Mouse (Mus musculus) T-cell, adult 2 months (primary cell): ENCODE data around the gene Ankrd13d.

ENCODE experiments used
- DNase-seq: peaks from one replicate; pipeline ENCODE4 v3.0.0; 2022; ENCODE audit warnings: low spot score

Gene Ankrd13d

GRCm38 (mm10) chr19:4301735-4302651 lies 19.1 kb upstream of the Ankrd13d start:
- DNase-seq: peak; percentile 80

GRCm38 (mm10) chr19:4300852-4301734 lies 18.2 kb upstream of the Ankrd13d start:
- DNase-seq: no peak

- peak; percentile 91 for DNase-seq
Observed at GRCm38 (mm10) chr19:4300271-4300704, 17.4 kb upstream of the Ankrd13d start.

GRCm38 (mm10) chr19:4299574-4300270 lies 16.8 kb upstream of the Ankrd13d start:
- peak; percentile 70 for DNase-seq

DNA sequence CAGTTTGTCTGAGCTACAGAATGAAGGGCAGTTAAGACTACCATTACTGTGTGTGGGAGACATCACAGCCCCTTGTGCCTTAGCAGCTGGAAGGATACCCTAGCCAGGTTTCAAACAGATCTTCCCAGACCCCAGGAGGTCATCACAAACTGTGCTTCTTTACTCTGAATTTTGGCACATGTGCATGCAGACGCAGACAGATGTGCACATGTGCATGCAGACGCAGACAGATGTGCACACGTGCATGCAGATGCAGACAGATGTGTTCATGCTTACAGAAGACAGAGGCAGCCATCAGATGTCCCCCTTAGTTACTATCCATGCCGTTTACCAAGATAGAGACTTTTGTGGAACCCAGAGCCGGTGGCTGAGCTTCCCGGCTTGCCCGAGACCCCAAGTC lies 16.2 kb upstream of the Ankrd13d start:
- DNase-seq: no peak

DNA sequence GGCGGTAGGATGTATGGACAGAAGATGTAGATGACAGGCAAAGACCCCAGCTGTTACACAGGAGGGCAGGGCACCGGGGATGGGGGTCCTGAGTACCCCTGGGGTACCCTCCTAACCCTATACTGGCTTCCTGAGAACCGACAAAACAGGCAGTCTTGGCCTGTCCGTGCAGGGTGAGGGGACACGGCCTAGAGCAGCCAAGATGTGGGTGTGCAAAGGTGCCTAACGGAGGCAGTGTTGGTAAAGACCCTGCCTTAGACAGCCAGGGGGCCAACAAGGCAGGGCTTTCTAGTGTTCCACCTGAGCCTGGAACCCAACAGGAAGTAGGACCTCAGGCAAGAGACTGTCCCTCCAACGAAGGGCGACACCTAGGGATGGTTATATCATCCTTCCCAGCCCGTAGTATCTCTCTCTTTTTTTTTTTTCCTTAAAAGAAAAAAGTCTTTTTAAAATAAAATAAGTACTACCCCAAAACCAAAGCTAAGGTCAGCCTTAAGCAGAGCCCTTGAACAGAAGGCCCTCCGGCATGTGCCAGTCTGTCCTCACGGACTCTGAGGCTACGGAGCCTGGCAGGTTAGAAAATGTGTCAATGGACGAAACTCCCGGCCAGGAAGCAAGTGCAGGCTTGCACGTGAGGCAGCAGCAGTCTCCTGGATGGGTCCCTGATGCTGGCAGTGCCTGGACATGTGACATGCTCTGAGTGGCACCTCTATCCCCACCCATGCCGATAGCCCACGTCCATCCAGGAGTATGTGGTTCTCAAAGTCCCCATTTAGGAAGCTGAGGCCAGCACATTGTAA lies 15.6 kb upstream of the Ankrd13d start:
- DNase-seq: no peak

DNA sequence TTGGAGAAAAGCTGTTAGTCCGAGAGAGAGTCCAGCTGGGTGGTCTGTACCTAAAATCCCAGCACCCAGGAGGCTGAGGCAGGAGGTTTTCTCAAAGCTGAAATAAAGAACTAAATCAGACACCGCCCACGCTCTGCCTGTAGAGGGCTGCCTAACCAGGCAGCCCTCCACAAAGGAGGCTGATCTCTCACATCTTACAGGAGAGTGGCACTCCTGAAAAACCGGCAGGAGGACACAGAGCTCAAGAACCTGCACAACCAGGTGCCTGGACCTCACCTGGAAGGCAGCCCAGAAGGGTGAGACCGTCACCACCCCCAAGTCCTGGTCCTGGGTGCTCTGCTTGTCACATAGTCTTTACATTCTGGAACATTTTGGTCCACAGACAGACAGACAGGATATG lies 14.9 kb upstream of the Ankrd13d start:
- peak; percentile 37 for DNase-seq

GRCm38 (mm10) chr19:4296611-4297010 lies 13.7 kb upstream of the Ankrd13d start:
- no peak for DNase-seq

DNA sequence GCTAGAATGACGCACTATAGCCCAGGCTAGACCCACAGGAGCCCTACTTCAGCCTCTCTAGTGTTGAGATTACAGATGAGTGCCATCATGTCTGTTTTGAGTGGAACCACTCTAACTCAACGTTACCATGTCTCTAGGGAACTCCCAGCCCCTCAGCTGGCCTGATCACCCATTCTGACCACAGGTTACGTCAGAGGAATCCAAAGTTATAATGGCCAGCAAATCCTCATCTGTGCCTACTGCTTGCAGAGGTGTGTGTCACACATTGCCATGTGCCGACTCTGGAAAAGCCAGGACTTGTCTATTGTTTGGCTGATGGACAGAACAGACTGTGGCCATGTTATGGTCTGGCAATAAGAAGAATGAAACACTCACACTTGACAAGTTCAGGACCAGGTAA lies 12.5 kb upstream of the Ankrd13d start:
- DNase-seq: no peak

- DNase-seq: peak; percentile 88
Observed at GRCm38 (mm10) chr19:4294381-4295097, 11.6 kb upstream of the Ankrd13d start.

GRCm38 (mm10) chr19:4291161-4291560 lies 8.2 kb upstream of the Ankrd13d start:
- DNase-seq: no peak

- no peak for DNase-seq
Observed at GRCm38 (mm10) chr19:4290749-4291148, 7.8 kb upstream of the Ankrd13d start.

DNA sequence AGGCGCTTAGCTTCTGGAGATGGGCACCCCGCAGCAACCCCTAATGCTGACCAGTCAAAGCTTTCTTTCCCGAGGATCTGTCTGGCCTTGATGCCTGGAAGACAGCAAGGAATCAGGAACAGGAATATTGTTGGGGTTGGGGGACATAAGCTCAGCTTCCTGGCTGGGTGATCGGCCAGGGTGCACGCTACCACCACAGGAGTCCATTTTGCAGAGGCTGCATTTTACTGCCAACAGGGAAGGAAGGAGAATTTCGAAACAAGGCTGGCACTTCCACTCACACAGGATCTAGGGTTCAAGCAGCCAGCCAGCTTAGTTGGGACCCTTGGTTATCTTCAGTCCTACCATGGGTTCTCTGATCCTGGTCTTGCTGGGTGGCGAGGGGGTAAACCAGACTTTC lies 716 bp upstream of the Ankrd13d start:
- no peak for DNase-seq

DNA sequence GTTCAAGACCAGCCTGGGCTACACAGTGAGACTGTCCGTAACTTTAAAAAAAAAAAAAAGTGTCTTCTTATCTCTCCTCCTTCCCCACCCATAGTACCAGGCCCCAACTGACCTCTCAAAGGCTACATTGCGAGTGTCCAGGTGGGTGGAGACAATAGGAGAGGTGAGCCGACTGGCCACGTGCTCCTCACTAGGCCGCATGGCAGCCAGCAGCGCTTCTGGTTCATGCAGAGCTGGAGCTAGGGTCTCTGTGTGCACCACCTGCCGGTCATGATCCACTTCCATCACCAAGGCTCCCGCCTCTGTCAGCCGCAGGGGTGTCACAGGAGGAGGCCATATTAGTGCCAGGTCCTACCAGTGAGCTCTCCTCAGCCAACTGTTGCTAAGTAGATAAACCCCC lies 2.5 kb downstream of the Ankrd13d start:
- no peak for DNase-seq

DNA sequence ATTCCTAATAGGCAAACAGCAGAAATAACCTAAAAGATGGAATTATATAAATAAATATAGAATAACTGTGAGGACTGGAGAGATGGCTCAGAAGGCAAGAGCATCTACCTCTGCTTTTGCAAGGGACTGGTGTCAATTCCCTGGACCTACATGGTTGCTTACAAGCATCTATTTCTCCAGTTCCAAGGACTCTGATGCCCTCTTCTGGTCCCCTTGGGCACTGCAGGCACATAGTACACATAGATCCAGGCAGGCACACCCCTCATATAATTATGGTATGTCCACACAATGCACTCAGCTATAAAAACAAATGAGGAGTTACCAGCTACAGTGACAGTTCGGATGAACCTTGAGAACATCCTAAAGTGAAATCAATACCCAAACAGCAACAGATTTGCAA lies 3.5 kb downstream of the Ankrd13d start:
- peak; percentile 44 for DNase-seq

DNA sequence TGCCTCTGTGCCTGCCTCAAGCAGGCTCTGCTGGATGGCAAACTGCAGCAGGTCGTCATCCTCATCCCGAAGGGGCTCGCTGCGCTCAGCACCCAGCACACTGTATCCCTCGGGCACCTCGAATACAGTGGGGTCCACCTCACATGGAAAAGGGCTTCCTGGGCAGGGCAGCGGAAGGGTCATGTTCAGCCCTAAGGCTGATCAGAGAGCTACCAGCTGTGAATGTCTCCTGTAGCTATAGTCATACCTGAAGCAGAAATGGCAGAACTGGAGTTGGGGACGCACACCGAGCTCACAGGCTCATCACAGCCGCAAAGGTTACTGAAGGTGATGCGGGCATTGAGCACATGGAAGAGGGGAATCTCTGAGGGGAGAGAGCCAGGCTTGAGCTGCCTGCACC lies 12.0 kb downstream of the Ankrd13d start:
- DNase-seq: no peak

- DNase-seq: no peak
Observed at GRCm38 (mm10) chr19:4270187-4270586, 12.8 kb downstream of the Ankrd13d start.

DNA sequence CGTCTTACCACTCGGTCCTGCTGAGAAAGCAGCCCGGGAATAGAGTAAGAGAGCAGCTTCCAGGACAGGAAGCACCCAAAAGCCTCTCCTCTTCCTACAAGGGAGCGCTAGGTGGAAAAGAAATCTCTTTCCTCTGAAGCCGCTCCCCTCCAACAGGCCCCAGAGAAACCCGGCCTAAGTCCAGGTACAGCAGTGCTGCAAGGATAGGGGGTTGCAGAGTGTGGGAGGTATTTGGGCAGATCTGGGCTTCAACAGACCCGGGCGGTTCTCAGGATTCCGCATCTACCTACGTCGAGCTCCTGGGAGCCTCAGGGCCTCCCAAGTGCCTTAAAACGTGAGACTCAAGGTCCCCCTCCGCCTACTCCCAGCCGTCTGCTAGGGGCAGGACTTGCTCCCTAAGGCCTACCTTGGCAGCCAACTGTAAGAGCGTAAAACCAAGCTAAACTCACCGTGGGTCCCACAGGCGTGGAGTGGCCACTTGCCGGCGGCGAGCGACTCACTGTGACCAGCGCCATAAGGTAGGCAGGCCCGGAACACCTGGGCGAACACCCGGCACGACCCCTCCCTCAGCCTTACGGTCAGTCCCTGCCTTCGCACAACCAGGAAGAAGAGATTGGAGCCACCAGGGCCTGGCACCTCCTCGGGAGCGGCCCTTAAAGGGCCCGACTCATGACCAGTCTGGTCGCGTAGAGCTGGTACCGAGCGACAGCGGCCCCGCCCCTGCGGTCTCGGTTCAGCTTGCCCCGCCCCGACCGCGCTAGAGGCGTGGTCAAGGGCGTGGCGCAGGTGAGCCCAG lies 14.2 kb downstream of the Ankrd13d start, which contains the start of gene Ssh3:
Ssh3 (minus strand) TSS at position 615 of the 796 bp plus-strand sequence.
- DNase-seq: peak; percentile 63

DNA sequence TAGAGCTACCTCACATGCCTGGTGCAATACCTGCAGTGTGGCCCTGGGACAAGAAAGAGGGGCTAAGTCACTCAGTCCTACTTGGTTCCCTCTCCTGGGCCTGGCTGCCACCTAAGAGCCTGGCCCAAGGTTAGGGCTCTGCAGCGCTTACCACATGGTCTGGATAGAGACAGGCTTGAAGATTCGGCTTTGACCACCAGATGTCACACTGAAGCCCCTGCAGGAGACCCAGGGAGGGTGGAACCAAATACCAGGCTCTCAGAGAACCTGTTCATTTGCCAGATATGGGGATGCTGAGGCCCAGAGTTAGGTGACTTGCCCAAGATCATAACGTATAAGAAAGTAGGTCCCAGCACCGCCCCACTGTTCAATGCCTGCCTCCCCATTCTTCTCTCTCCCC lies 17.0 kb downstream of the Ankrd13d start:
- DNase-seq: no peak
